Mouse (Mus musculus) E14TG2a.4 (cell line): ENCODE measurements around the gene Ntrk3.

Source experiments
- CTCF ChIP-seq: conservative IDR thresholded peaks from 2 replicates; pipeline ENCODE4 v1.5.1; 2014; ENCODE audit warnings: low read length
- NANOG ChIP-seq: IDR thresholded peaks from 2 replicates; pipeline ENCODE4 v1.6.1; 2014; ENCODE audit warnings: borderline replicate concordance, low read length, mixed read lengths
- POU5F1 ChIP-seq: IDR thresholded peaks from 2 replicates; pipeline ENCODE4 v1.6.1; 2014; ENCODE audit warnings: low read length, borderline replicate concordance

- no peak for TF ChIP-seq CTCF
- no peak for TF ChIP-seq NANOG
- TF ChIP-seq POU5F1 = no peak
Measured at GRCm38 (mm10) chr7:78183396-78183795, 554.4 kb downstream of the Ntrk3 start.
